Mouse (Mus musculus): ENCODE results near the gene Patj.

- no peak for TF ChIP-seq POLR2A (IDR thresholded peaks at IDR 0.05; ENCODE audit: low read depth, low read length)
- no peak for TF ChIP-seq CTCF (conservative IDR thresholded peaks at IDR 0.05; ENCODE audit: insufficient read depth, insufficient read length, low read depth, low read length)
Measured at GRCm38 (mm10) chr4:98635140-98635837, 239.7 kb downstream of the Patj start.

Measured in kidney, adult 2 months (tissue).